Mouse (Mus musculus) liver, embryonic 14.5 days (tissue): ENCODE measurements at regions not wholly inside any gene's neighbourhood (a gene's known extent, or its start where the extent isn't known, plus 50 kb on each side); places are given as distances from the start of the nearest gene placed in this dataset.

Experiments
- ATAC-seq: fragments of 200-750 bp; cut with Nextera tagmentation; 2 replicates; pipeline ENCODE4 v1.8.0; 2017; ENCODE audit warnings: moderate number of reproducible peaks, mild to moderate bottlenecking, moderate library complexity; ENCODE audit not compliant: insufficient read depth
- DNase-seq, 3 experiments: peaks; one replicate each; pipeline ENCODE4 v3.0.0-alpha.2; 2012 to 2013; ENCODE audit warnings: low read depth in 3 of 3, low spot score in 3 of 3
- H3K27ac ChIP-seq: fragments of 300-500 bp; sonication (generic); 2 replicates; pipeline ENCODE4 v1.5.1; 2014; ENCODE audit warnings: moderate library complexity, mild to moderate bottlenecking, control low read depth, inconsistent platforms
- H3K27me3 ChIP-seq: fragments of 300-500 bp; sonication (generic); 2 replicates; pipeline ENCODE4 v1.6.1; 2014; ENCODE audit warnings: mild to moderate bottlenecking, low read length, moderate library complexity; ENCODE audit not compliant: control insufficient read depth, insufficient read depth
- H3K36me3 ChIP-seq: fragments of 300-500 bp; sonication (generic); replicated peaks from 2 replicates; pipeline ENCODE4 v1.6.1; 2014; ENCODE audit warnings: low read depth; ENCODE audit not compliant: control insufficient read depth, insufficient read depth
- H3K4me1 ChIP-seq, 2 experiments: fragments of 200-500 bp in 1 of 2; fragments of 300-500 bp in 1 of 2; sonication (generic) in 1 of 2; replicated peaks; 2 replicates each; pipeline ENCODE4 v1.6.1; 2012 to 2014; ENCODE audit warnings: antibody characterized with exemption in 1 of 2, inconsistent platforms in 1 of 2, low read length in 1 of 2; ENCODE audit not compliant: control insufficient read depth in 2 of 2, insufficient read depth in 2 of 2
- H3K4me2 ChIP-seq: fragments of 300-500 bp; sonication (generic); 2 replicates; pipeline ENCODE4 v1.6.1; 2014; ENCODE audit warnings: low read depth, mild to moderate bottlenecking, control low read depth, moderate library complexity
- H3K4me3 ChIP-seq, 2 experiments: fragments of 200-500 bp in 1 of 2; fragments of 300-500 bp in 1 of 2; sonication (generic) in 1 of 2; 2 replicates each; pipeline ENCODE4 v1.5.1; 2012 to 2014; ENCODE audit warnings: low read depth in 2 of 2, low read length in 2 of 2, mild to moderate bottlenecking in 2 of 2, control low read depth in 1 of 2, inconsistent platforms in 1 of 2, moderate library complexity in 1 of 2; ENCODE audit not compliant: insufficient read depth in 1 of 2
- H3K9ac ChIP-seq: fragments of 300-500 bp; sonication (generic); replicated peaks from 2 replicates; pipeline ENCODE4 v1.6.1; 2014; ENCODE audit warnings: mild to moderate bottlenecking, control low read depth, moderate library complexity
- H3K9me3 ChIP-seq: fragments of 300-500 bp; sonication (generic); 2 replicates; pipeline ENCODE4 v1.6.1; 2016; ENCODE audit warnings: low read length, mixed read lengths; ENCODE audit not compliant: control insufficient read depth
- CTCF ChIP-seq: IDR thresholded peaks from 2 replicates; pipeline ENCODE4 v1.5.1; 2016; ENCODE audit warnings: antibody characterized with exemption, low read depth, control low read depth
- EP300 ChIP-seq: IDR thresholded peaks from 2 replicates; pipeline ENCODE4 v1.6.1; 2016; ENCODE audit warnings: antibody characterized with exemption, low read depth
- WGBS: fragments of 180-500 bp; shearing (Covaris S2); extraction: QIAGEN DNeasy Blood & Tissue Kit; methylation state at CpG from one replicate; pipeline ENCODE4 v1.1.7; 2014; ENCODE audit not compliant: insufficient replicate concordance; 5-methylcytosine and 5-hydroxymethylcytosine counted together

DNA sequence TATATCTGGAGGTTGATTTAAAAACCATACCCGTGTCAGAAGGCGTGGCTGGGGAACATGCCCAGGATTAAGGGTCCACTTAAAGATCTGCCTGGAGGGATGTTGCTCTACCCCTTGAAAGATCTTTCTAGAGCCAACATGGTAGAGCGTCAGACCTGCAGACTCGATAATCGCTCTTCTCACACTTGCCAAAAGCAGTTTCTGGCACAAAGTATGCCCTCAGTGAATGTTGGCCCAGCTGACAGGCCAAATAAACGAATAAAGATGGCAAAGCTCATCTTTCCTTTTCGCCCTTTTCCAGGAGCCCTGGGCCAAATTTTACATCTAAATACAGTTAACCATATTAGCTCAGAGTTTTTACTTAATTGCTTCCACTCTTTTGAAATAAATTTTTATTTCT lies 118.4 kb upstream of the Gsc start:
- no peak for ATAC-seq
- Histone ChIP-seq H3K27ac (no peak overlapping the region), H3K36me3 (no peaks in the 10 kb centered on the region), H3K4me2 (no peak overlapping the region), H3K9me3 (no peaks in the 10 kb centered on the region), H3K27me3 (no peaks in the 10 kb centered on the region), H3K4me3 (no peak overlapping the region), H3K9ac (no peak overlapping the region), H3K4me1 (no peaks in the 10 kb centered on the region)
- 58% methylated on average over 7 of the region's 7 CpGs for WGBS
- no peak for DNase-seq
- TF ChIP-seq CTCF (no peak), EP300 (no peak)

DNA sequence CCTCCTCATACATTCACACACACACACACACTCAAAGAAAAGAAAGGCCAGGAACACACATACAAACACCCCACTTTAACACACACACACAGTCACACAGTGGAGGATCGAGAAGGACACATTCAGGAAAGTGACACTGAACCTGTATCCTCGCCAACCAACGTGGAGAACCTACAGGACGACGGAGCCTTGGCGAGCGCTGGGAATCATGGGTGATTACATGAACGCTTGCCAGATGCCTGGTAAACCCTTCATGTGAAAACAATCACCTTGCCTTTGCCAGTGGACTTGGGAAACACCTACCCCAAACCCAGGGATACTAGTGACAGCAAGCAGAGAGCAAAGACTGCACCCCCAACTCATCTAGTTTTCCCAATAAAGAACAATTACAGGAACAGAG lies 117.2 kb upstream of the Gsc start:
- H3K4me1 ChIP-seq: no peaks in the 10 kb centered on the region
- H3K9ac ChIP-seq: no peak overlapping the region
- no peaks in the 10 kb centered on the region for H3K36me3 ChIP-seq
- H3K9me3 ChIP-seq: no peaks in the 10 kb centered on the region
- no peaks in the 10 kb centered on the region for H3K27me3 ChIP-seq
- no peak overlapping the region for H3K4me2 ChIP-seq
- 68% methylated on average over 8 of the region's 8 CpGs for WGBS
- H3K27ac ChIP-seq: no peak overlapping the region
- TF ChIP-seq CTCF (no peak), EP300 (no peak)
- no peak for DNase-seq
- ATAC-seq: no peak
- no peak overlapping the region for H3K4me3 ChIP-seq

DNA sequence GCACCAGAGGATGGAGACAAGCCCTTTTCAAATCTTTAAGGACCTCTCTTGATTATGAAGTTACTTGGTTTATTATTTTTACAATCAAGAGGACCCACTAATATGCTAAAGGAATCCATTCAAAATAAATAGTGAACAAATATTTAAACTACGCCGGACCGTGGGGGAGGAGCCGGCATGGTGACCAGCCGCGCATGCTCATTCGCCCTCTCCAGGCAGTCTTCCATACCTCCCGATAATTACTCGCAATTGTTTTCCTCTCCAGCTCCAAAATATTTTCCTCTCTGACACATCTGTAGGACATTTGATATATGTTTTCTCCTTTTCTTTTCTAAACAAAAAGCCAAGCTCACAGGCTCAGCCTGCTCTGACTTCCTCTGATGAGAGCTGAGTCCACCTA lies 111.3 kb upstream of the Gsc start:
- DNase-seq (no peak), ATAC-seq (no peak)
- Histone ChIP-seq H3K4me1 (no peaks in the 10 kb centered on the region), H3K27me3 (no peaks in the 10 kb centered on the region), H3K4me3 (no peak overlapping the region), H3K9ac (no peak overlapping the region), H3K9me3 (no peaks in the 10 kb centered on the region), H3K36me3 (no peaks in the 10 kb centered on the region), H3K4me2 (no peak overlapping the region), H3K27ac (no peak overlapping the region)
- no peak for TF ChIP-seq CTCF
- TF ChIP-seq EP300: no peak
- WGBS: 79% methylated on average over 9 of the region's 9 CpGs

DNA sequence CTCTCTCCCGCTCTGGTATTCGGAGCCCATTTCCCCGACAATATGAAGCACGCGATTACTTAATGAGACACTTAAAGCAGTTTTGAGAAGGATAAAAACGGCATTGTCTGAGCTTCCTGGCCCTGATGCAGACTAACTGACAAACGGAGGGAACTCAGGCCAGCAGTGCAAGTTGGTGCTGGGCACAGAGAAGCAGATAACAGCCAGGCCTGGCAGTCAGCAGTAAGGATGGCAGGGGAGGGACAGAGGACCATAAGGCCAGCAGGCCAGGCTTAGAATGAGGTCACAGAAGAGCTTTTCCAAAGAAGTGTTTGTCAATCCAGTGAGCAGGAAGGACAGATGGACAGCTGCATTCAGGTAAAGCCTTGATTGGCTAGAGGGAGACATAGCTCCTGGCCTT lies 107.7 kb upstream of the Gsc start:
- H3K9me3 ChIP-seq: no peaks in the 10 kb centered on the region
- 64% methylated on average over 7 of the region's 7 CpGs for WGBS
- no peak overlapping the region for H3K4me2 ChIP-seq
- ATAC-seq (no peak), DNase-seq (no peak)
- H3K27ac ChIP-seq: no peak overlapping the region
- H3K9ac ChIP-seq: no peak overlapping the region
- H3K36me3 ChIP-seq: no peaks in the 10 kb centered on the region
- H3K27me3 ChIP-seq: no peaks in the 10 kb centered on the region
- no peak overlapping the region for H3K4me3 ChIP-seq
- H3K4me1 ChIP-seq: no peaks in the 10 kb centered on the region
- TF ChIP-seq EP300 (no peak), CTCF (no peak)

DNA sequence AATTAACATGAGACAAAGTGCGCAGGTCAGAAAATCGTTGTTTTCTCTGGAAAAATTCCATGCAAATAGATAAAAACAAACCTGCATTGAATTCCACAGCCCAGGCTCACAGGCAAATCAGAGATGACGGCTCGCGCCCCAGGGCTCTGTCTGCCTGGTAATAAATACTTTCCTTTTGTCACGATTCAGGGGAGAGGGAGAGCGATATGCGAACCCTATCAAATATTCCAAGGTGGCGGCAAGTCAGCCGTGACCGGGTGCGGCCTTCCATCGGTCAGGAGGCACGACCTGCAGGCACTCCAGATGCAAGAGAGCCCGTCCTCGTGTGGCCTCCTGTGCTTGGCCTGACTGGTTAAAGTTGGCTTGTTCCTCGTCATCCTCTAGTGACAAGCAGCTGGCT lies 94.5 kb upstream of the Gsc start:
- Histone ChIP-seq H3K9ac (no peak overlapping the region), H3K27me3 (no peaks in the 10 kb centered on the region), H3K4me2 (no peak overlapping the region), H3K4me3 (no peak overlapping the region), H3K9me3 (no peaks in the 10 kb centered on the region), H3K27ac (no peak overlapping the region), H3K36me3 (no peaks in the 10 kb centered on the region), H3K4me1 (no peaks in the 10 kb centered on the region)
- TF ChIP-seq EP300: no peak
- no peak for TF ChIP-seq CTCF
- 78% methylated on average over 17 of the region's 17 CpGs for WGBS
- ATAC-seq (no peak), DNase-seq (no peak)

DNA sequence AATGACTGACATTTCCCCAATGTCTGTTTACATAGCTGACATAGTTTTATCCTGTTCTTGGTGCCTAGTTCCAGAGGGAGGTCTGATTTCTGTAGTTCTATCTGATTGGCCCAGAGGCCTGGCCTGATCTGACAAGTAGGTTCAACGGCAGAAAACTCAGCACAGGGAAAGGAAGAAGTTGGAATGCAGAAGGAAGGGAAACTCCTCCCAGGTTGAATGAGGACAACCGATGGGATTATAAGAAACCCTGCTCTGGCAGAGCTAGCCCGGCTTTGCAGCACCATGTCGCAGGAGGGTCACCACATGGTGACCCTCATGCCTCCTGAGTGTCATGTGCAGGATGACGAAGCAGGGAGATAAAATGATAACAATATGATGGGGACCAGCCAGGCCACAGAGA lies 89.8 kb upstream of the Gsc start:
- DNase-seq: no peak
- WGBS: 51% methylated on average over 5 of the region's 5 CpGs
- no peak overlapping the region for H3K4me3 ChIP-seq

More for the DNA sequence above, 89.8 kb upstream of the Gsc start:
- no peaks in the 10 kb centered on the region for H3K9me3 ChIP-seq
- no peak overlapping the region for H3K4me2 ChIP-seq
- no peaks in the 10 kb centered on the region for H3K27me3 ChIP-seq
- H3K27ac ChIP-seq: no peak overlapping the region
- TF ChIP-seq EP300: no peak
- no peak for TF ChIP-seq CTCF
- H3K36me3 ChIP-seq: no peaks in the 10 kb centered on the region
- ATAC-seq: no peak
- no peaks in the 10 kb centered on the region for H3K4me1 ChIP-seq
- H3K9ac ChIP-seq: no peak overlapping the region
